Mouse (Mus musculus): Measurements from ENCODE around the gene Ankrd13b. TPM values are rescaled to one million over a fixed set of nuclear protein-coding genes. Genes with fewer than 3 reads are reported as not detected.

Gene Ankrd13b
- polyA plus RNA-seq, 1 experiment from 2014 or later, result 12.9 TPM

- ATAC-seq (ENCODE audit: insufficient read depth) (no peak), DNase-seq (peak; percentile 23)
- Histone ChIP-seq H3K27me3 (ENCODE audit: insufficient read depth, low read length) (peaks cover 9% of the 10 kb centered on the region), H3K9ac (no peak overlapping the region), H3K4me1 (ENCODE audit: insufficient read depth) (peaks cover under 1% of the 10 kb centered on the region; the same call in 1 of the 2 replicates), H3K36me3 (ENCODE audit: insufficient read depth) (no peaks in the 10 kb centered on the region), H3K27ac (ENCODE audit: low read depth) (no peak overlapping the region), H3K9me3 (ENCODE audit: low read depth, low read length) (no peaks in the 10 kb centered on the region), H3K4me2 (no peak overlapping the region), H3K4me3 (ENCODE audit: low read depth, low read length) (no peak overlapping the region)
- 49% methylated on average over 5 of the region's 5 CpGs for WGBS
- TF ChIP-seq CTCF (IDR thresholded peaks at IDR 0.05; ENCODE audit: low read depth), result no peak
Measured at GRCm38 (mm10) chr11:77520601-77521529, 31.4 kb upstream of the Ankrd13b start.

DNA sequence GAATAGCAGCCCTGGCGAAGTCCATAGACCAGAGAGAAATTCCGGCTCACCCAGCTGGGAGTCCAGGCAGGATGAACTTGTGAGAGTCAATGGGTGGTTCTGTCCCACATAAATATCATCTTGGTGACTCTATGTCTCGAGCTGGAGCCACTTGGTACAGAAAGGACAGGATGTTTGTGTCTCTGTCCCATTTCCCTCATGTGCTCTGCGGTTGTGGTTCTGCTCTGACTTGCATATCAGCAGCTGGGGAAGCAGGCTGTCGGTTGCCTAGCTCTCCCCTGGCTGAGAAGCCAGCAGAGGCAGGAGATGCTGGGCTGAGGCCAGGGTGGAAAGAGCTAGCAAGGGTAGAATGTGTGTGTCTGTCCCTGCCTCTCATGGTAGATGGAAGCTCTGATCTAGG is 29.6 kb upstream of the Ankrd13b start, which contains the start of gene Gm10392:
TSS of gene Gm10392 (minus strand) at position 156 of the 400 bp plus-strand sequence.
- H3K27ac ChIP-seq (ENCODE audit: low read depth), result no peak within 1 kb of the TSS
- no peak for TF ChIP-seq CTCF (IDR thresholded peaks at IDR 0.05; ENCODE audit: low read depth)
- DNase-seq, result no peak

DNA sequence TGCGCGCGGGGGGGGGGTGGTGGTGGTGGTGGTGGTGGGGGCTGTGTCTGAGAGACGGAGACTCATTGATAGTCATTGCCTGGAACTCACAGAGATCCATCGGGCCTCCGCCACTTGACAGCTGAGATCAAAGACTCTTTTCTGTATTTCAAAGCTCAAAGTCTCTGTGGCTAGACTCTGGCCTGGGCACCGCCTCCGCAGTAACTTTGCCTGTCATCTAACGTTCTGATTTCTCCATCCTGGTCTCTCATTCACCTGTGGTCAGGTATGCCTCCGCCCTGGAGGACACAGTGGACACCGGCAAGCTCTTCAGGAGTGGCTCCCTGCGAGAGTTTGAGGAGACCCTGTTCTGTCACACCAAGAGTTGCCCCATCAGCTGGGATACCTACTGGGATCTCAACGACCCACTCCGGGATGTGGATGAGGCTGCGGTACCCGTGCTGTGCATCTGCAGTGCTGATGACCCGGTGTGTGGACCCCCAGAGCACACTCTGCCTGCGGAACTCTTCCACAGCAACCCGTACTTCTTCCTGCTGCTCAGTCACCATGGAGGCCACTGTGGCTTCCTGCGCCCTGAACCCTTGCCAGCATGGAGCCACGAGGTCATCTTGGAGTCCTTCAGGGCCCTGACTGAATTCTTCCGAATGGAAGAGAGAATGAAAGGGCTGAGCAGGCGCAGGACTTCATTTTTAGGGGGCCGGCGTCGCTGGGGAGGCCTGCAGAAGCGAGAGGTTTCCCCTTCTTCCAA is 28.7 kb upstream of the Ankrd13b start:
- no peak for DNase-seq

More for the DNA sequence above, 29.6 kb upstream of the Ankrd13b start, which contains the start of gene Gm10392:
- 52% methylated on average over 5 of the region's 5 CpGs for WGBS
- no peak within 1 kb of the TSS for H3K4me3 ChIP-seq (ENCODE audit: low read depth, low read length)
- no peak within 1 kb of the TSS for H3K4me2 ChIP-seq
- no peak for ATAC-seq (ENCODE audit: insufficient read depth)
- peaks cover 14% of the 10 kb centered on the region for H3K4me1 ChIP-seq (ENCODE audit: insufficient read depth)
- peaks cover 17% of the 10 kb centered on the region for H3K27me3 ChIP-seq (ENCODE audit: insufficient read depth, low read length)
- H3K36me3 ChIP-seq (ENCODE audit: insufficient read depth), result no peaks in the 10 kb centered on the region
- no peak within 1 kb of the TSS for H3K9ac ChIP-seq
- no peaks in the 10 kb centered on the region for H3K9me3 ChIP-seq (ENCODE audit: low read depth, low read length)

GRCm38 (mm10) chr11:77516553-77517425 is 27.3 kb upstream of the Ankrd13b start:
- ATAC-seq (ENCODE audit: insufficient read depth) (no peak), DNase-seq (no peak)
- no peak overlapping the region for H3K4me3 ChIP-seq (ENCODE audit: low read depth, low read length)
- 67% methylated on average over 5 of the region's 5 CpGs for WGBS
- no peak for TF ChIP-seq CTCF (IDR thresholded peaks at IDR 0.05; ENCODE audit: low read depth)
- H3K4me1 ChIP-seq (ENCODE audit: insufficient read depth), result peaks cover 25% of the 10 kb centered on the region
- H3K4me2 ChIP-seq, result no peak overlapping the region; the same call in 1 of the 2 replicates
- no peaks in the 10 kb centered on the region for H3K36me3 ChIP-seq (ENCODE audit: insufficient read depth)
- H3K27me3 ChIP-seq (ENCODE audit: insufficient read depth, low read length), result peaks cover 17% of the 10 kb centered on the region
- no peak overlapping the region for H3K9ac ChIP-seq
- no peak overlapping the region for H3K27ac ChIP-seq (ENCODE audit: low read depth)
- no peaks in the 10 kb centered on the region for H3K9me3 ChIP-seq (ENCODE audit: low read depth, low read length)

More for the DNA sequence above, 28.7 kb upstream of the Ankrd13b start:
- H3K4me2 ChIP-seq, result no peak overlapping the region
- H3K27me3 ChIP-seq (ENCODE audit: insufficient read depth, low read length), result peaks cover 17% of the 10 kb centered on the region
- H3K4me1 ChIP-seq (ENCODE audit: insufficient read depth), result peaks cover 20% of the 10 kb centered on the region
- H3K4me3 ChIP-seq (ENCODE audit: low read depth, low read length), result no peak overlapping the region
- ATAC-seq (ENCODE audit: insufficient read depth), result no peak
- WGBS, result 77% methylated on average over 27 of the region's 27 CpGs
- no peak for TF ChIP-seq CTCF (IDR thresholded peaks at IDR 0.05; ENCODE audit: low read depth)
- H3K9me3 ChIP-seq (ENCODE audit: low read depth, low read length), result no peaks in the 10 kb centered on the region
- H3K36me3 ChIP-seq (ENCODE audit: insufficient read depth), result no peaks in the 10 kb centered on the region
- no peak overlapping the region for H3K9ac ChIP-seq
- H3K27ac ChIP-seq (ENCODE audit: low read depth), result no peak overlapping the region

- TF ChIP-seq CTCF (IDR thresholded peaks at IDR 0.05; ENCODE audit: low read depth), result no peak
- Histone ChIP-seq H3K36me3 (ENCODE audit: insufficient read depth) (no peaks in the 10 kb centered on the region), H3K27me3 (ENCODE audit: insufficient read depth, low read length) (peaks cover 17% of the 10 kb centered on the region), H3K9me3 (ENCODE audit: low read depth, low read length) (no peaks in the 10 kb centered on the region), H3K4me3 (ENCODE audit: low read depth, low read length) (peak within 1 kb of the TSS; percentile 48), H3K9ac (peak within 1 kb of the TSS; percentile 49), H3K4me1 (ENCODE audit: insufficient read depth) (peaks cover 27% of the 10 kb centered on the region), H3K4me2 (peak within 1 kb of the TSS; percentile 94), H3K27ac (ENCODE audit: low read depth) (no peak within 1 kb of the TSS)
- DNase-seq (peak; percentile 31), ATAC-seq (ENCODE audit: insufficient read depth) (no peak)
- WGBS, result 6% methylated on average over 39 of the region's 39 CpGs
Measured at GRCm38 (mm10) chr11:77515637-77516552, 26.4 kb upstream of the Ankrd13b start, which contains the start of gene Trp53i13. TSS of gene Trp53i13 (minus strand) at chr11:77515980.

Measured in lung, embryonic 14.5 days (tissue).